Mouse (Mus musculus) gastrocnemius, adult 18-20 months (tissue): ENCODE data around the gene Zfp148. TPM values are rescaled to one million over a fixed set of nuclear protein-coding genes. Genes with fewer than 3 reads are reported as not detected.
"Not testable (repeated sequence)": the region's sequence is repeated elsewhere in the genome, so short reads cannot be mapped to it uniquely, and the experiment has no call there.

Source experiments
- DNase-seq: peaks from one replicate; pipeline ENCODE4 v3.0.0; 2021; ENCODE audit warnings: low spot score
- total RNA-seq, 2 experiments: library from RNA; stranded (reverse); gene quantifications; 2 replicates each; pipeline ENCODE4 v1.2.3; 2021

The Zfp148 gene
- total RNA-seq, 2 experiments from 2014 or later, result 23.2 to 27.6 TPM

- DNase-seq, result no peak
These were observed 74.8 kb downstream of the Zfp148 start for GRCm38 (mm10) chr16:33455263-33455910.

- no peak for DNase-seq
These were observed 78.5 kb downstream of the Zfp148 start for GRCm38 (mm10) chr16:33459101-33459500.

- DNase-seq, result peak; percentile 32
These were observed 80.8 kb downstream of the Zfp148 start for GRCm38 (mm10) chr16:33461416-33461815.

- no peak for DNase-seq
These were observed 84.0 kb downstream of the Zfp148 start for GRCm38 (mm10) chr16:33464509-33465241.

- no peak for DNase-seq
These were observed 84.6 kb downstream of the Zfp148 start for GRCm38 (mm10) chr16:33465242-33465614.

- no peak for DNase-seq
These were observed 86.8 kb downstream of the Zfp148 start for GRCm38 (mm10) chr16:33467451-33467850.

- DNase-seq, result peak; percentile 14
These were observed 89.3 kb downstream of the Zfp148 start for GRCm38 (mm10) chr16:33469973-33470372.

- DNase-seq, result no peak
These were observed 93.7 kb downstream of the Zfp148 start for GRCm38 (mm10) chr16:33474381-33474780.

- DNase-seq, result no peak
These were observed 99.3 kb downstream of the Zfp148 start for GRCm38 (mm10) chr16:33479926-33480325.

GRCm38 (mm10) chr16:33481148-33481547 lies 100.5 kb downstream of the Zfp148 start:
- no peak for DNase-seq

GRCm38 (mm10) chr16:33482309-33482708 lies 101.7 kb downstream of the Zfp148 start:
- no peak for DNase-seq

- DNase-seq, result no peak
These were observed 107.1 kb downstream of the Zfp148 start for GRCm38 (mm10) chr16:33487709-33488108.

GRCm38 (mm10) chr16:33494374-33494773 lies 113.7 kb downstream of the Zfp148 start:
- DNase-seq, result no peak

- no peak for DNase-seq
These were observed 127.4 kb downstream of the Zfp148 start for GRCm38 (mm10) chr16:33508082-33508481.

- not testable (repeated sequence) for DNase-seq
These were observed 128.6 kb downstream of the Zfp148 start for GRCm38 (mm10) chr16:33509231-33509630.

- DNase-seq, result not testable (repeated sequence)
These were observed 130.2 kb downstream of the Zfp148 start for GRCm38 (mm10) chr16:33510856-33511255.

GRCm38 (mm10) chr16:33512555-33512954 lies 131.9 kb downstream of the Zfp148 start:
- DNase-seq, result no peak

GRCm38 (mm10) chr16:33516807-33517565 lies 136.3 kb downstream of the Zfp148 start, which contains the start of gene Slc12a8:
Gene Slc12a8, plus strand, starts transcription at chr16:33517328.
- no peak for DNase-seq

GRCm38 (mm10) chr16:33517627-33518026 lies 137.0 kb downstream of the Zfp148 start:
- no peak for DNase-seq

GRCm38 (mm10) chr16:33518236-33518635 lies 137.6 kb downstream of the Zfp148 start:
- no peak for DNase-seq

- DNase-seq, result no peak
These were observed 139.4 kb downstream of the Zfp148 start for GRCm38 (mm10) chr16:33519916-33520568.

GRCm38 (mm10) chr16:33522516-33522915 lies 141.9 kb downstream of the Zfp148 start:
- no peak for DNase-seq
